ENCODE assay signal across 10 mouse cellular contexts in genomic region chr7:28954773-28955172, GRCm38 (mm10). TPM values are rescaled to one million over a fixed set of nuclear protein-coding genes. Genes with fewer than 3 reads are reported as not detected.
DNase-seq lines count a peak whose midpoint lies in the region; ATAC-seq and TF ChIP-seq lines count a peak whose summit lies in the region.
"Had no signal": no experiment of that assay in that cellular context is flagged by ENCODE, and none has a peak within 500 bp of the region (broad histone marks: within the 10 kb centered on the region; RNA-seq: fewer than 3 reads in every experiment).

No protein-coding gene starts in this region.

- peak overlapping the region; percentile 17; the same call in 1 of the 2 replicates for H3K4me2 ChIP-seq in heart, embryonic 15.5 days
- H3K4me2 ChIP-seq in lung, embryonic 16.5 days (ENCODE audit: low read depth, low read length), result no peak overlapping the region
- no peak overlapping the region for H3K4me2 ChIP-seq in intestine, postnatal 0 days (replicated peaks; ENCODE audit: low read depth)
- no peak overlapping the region for H3K4me2 ChIP-seq in stomach, embryonic 15.5 days

- no peak for DNase-seq in heart, adult 8-10 months (ENCODE audit: low spot score)
- DNase-seq in lung, adult 2 months, result no peak
- DNase-seq in spleen, postnatal 10 days (ENCODE audit: low spot score in 2 of 2), result no peak
- DNase-seq: cerebellum, postnatal 14 days; right cerebral cortex, postnatal 14 days had no signal

- H3K36me3 ChIP-seq in heart, embryonic 15.5 days, result 0 out of 2 replicates have a peak, but pooled peaks cover 3% of the 10 kb centered on the region
- 0 out of 2 replicates have a peak, but pooled peaks cover 2% of the 10 kb centered on the region for H3K36me3 ChIP-seq in lung, embryonic 16.5 days (ENCODE audit: control insufficient read depth, insufficient read depth, low read length)
- peaks cover 2% of the 10 kb centered on the region for H3K36me3 ChIP-seq in intestine, postnatal 0 days (ENCODE audit: control insufficient read depth, insufficient read depth)
- no peaks in the 10 kb centered on the region for H3K36me3 ChIP-seq in stomach, embryonic 15.5 days

- peak overlapping the region; percentile 97 for H3K27ac ChIP-seq in heart, embryonic 15.5 days
- H3K27ac ChIP-seq in lung, embryonic 16.5 days (ENCODE audit: low read length), result peak overlapping the region; percentile 78
- peak overlapping the region; percentile 41; the same call in 1 of the 2 replicates for H3K27ac ChIP-seq in intestine, postnatal 0 days (ENCODE audit: low read depth, low read length)
- H3K27ac ChIP-seq in stomach, embryonic 15.5 days, result peak overlapping the region; percentile 49

- no peak for ATAC-seq in heart, embryonic 15.5 days (replicated peaks; ENCODE audit: insufficient number of reproducible peaks, insufficient read depth, low FRiP score, low read depth)
- ATAC-seq in lung, embryonic 16.5 days (ENCODE audit: low read depth), result no peak
- ATAC-seq in intestine, postnatal 0 days, result no peak
- no peak for ATAC-seq in stomach, embryonic 15.5 days (ENCODE audit: insufficient read depth, low FRiP score, low read depth)
- ATAC-seq in erythroblast, adult 5-6 weeks (replicated peaks; ENCODE audit: low FRiP score, poor library complexity, severe bottlenecking), result no peak

- H3K27me3 ChIP-seq in heart, embryonic 15.5 days, result no peaks in the 10 kb centered on the region
- no peaks in the 10 kb centered on the region for H3K27me3 ChIP-seq in lung, embryonic 16.5 days (ENCODE audit: control insufficient read depth, insufficient read depth, low read depth, low read length)
- H3K27me3 ChIP-seq in intestine, postnatal 0 days (replicated peaks; ENCODE audit: control insufficient read depth, insufficient read depth, low read length), result no peaks in the 10 kb centered on the region
- H3K27me3 ChIP-seq in stomach, embryonic 15.5 days (replicated peaks), result no peaks in the 10 kb centered on the region

- TF ChIP-seq POLR2A in lung, adult 2 months (IDR thresholded peaks at IDR 0.05; ENCODE audit: borderline replicate concordance, extremely low read depth, low read depth, low read length), result no peak

- H3K9ac ChIP-seq in heart, embryonic 15.5 days, result 0 out of 2 replicates have a peak overlapping the region, but pooled peaks have one; percentile 5
- H3K9ac ChIP-seq in lung, embryonic 16.5 days (ENCODE audit: low read length), result no peak overlapping the region
- H3K9ac ChIP-seq in intestine, postnatal 0 days (ENCODE audit: low read depth, low read length), result no peak overlapping the region
- no peak overlapping the region for H3K9ac ChIP-seq in stomach, embryonic 15.5 days

- peaks cover 97% of the 10 kb centered on the region for H3K4me1 ChIP-seq in heart, embryonic 15.5 days (replicated peaks)
- H3K4me1 ChIP-seq in lung, embryonic 16.5 days (replicated peaks; ENCODE audit: control insufficient read depth, insufficient read depth, low read length), result peaks cover 92% of the 10 kb centered on the region
- peaks cover 54% of the 10 kb centered on the region for H3K4me1 ChIP-seq in lung, adult 2 months (ENCODE audit: control insufficient read depth, insufficient read depth, low read length)
- peaks cover 43% of the 10 kb centered on the region for H3K4me1 ChIP-seq in intestine, postnatal 0 days (replicated peaks; ENCODE audit: control insufficient read depth, insufficient read depth, low read length)
- peaks cover 66% of the 10 kb centered on the region for H3K4me1 ChIP-seq in stomach, embryonic 15.5 days

- no peaks in the 10 kb centered on the region for H3K9me3 ChIP-seq in heart, embryonic 15.5 days (replicated peaks)
- H3K9me3 ChIP-seq in lung, embryonic 16.5 days (ENCODE audit: control insufficient read depth, low read length), result no peaks in the 10 kb centered on the region
- H3K9me3 ChIP-seq in intestine, postnatal 0 days (ENCODE audit: control insufficient read depth), result no peaks in the 10 kb centered on the region
- no peaks in the 10 kb centered on the region for H3K9me3 ChIP-seq in stomach, embryonic 15.5 days

- H3K4me3 ChIP-seq in heart, embryonic 15.5 days, result no peak overlapping the region
- no peak overlapping the region for H3K4me3 ChIP-seq in lung, embryonic 16.5 days (ENCODE audit: low read length)
- no peak overlapping the region for H3K4me3 ChIP-seq in lung, adult 2 months (replicated peaks; ENCODE audit: extremely low read depth, low read depth, low read length)
- H3K4me3 ChIP-seq in intestine, postnatal 0 days (ENCODE audit: low read depth, low read length), result no peak overlapping the region
- H3K4me3 ChIP-seq in stomach, embryonic 15.5 days (replicated peaks), result no peak overlapping the region

- WGBS in heart, embryonic 15.5 days, result 77% methylated on average over 4 of the region's 4 CpGs
- WGBS in lung, embryonic 16.5 days, result 73% methylated on average over 4 of the region's 4 CpGs
- 41% methylated on average over 4 of the region's 4 CpGs for WGBS in lung, adult 2 months
- WGBS in intestine, postnatal 0 days, result 77% methylated on average over 4 of the region's 4 CpGs
- 78% methylated on average over 4 of the region's 4 CpGs for WGBS in stomach, embryonic 15.5 days

- no peak for TF ChIP-seq CTCF in lung, adult 2 months (IDR thresholded peaks at IDR 0.05; ENCODE audit: insufficient read depth, low read length)
- no peak for TF ChIP-seq CTCF in intestine, postnatal 0 days (IDR thresholded peaks at IDR 0.05; ENCODE audit: low read depth)

RNA-seq across cellular contexts. Expression of gene Actn4, which starts 7.4 kb away (rescaled TPM):
- 236 and 281 TPM in 2 replicates for polyA plus RNA-seq in heart, embryonic 15.5 days (2015; fragmentation: Nextera tagmentation; extraction: Ambion mirVana)
- 10 to 100 TPM; 57.8 to 82.0 (median 75.8) TPM for total RNA-seq in heart, adult 8-10 months (2022)
- 313 and 319 TPM in 2 replicates for polyA plus RNA-seq in lung, embryonic 16.5 days (2015; fragmentation: Nextera tagmentation; extraction: Ambion mirVana)
- polyA plus RNA-seq in lung, adult 2 months (2012; rRNA removed), result 314 and 324 TPM in 2 replicates
- polyA plus RNA-seq in intestine, postnatal 0 days (2015; fragmentation: Nextera tagmentation; extraction: Ambion mirVana), result 293 and 319 TPM in 2 replicates
- 319 and 341 TPM in 2 replicates for polyA plus RNA-seq in stomach, embryonic 15.5 days (2015; fragmentation: Nextera tagmentation; extraction: Ambion mirVana)
- total RNA-seq in erythroblast, adult 5-6 weeks (2015; ENCODE audit: low replicate concordance), result 42.0 and 55.3 TPM in 2 replicates
- 45.1 and 45.4 TPM in 2 replicates for total RNA-seq in erythroblast, adult 5-6 weeks (2017; ENCODE audit: low replicate concordance)

RNA-seq across cellular contexts. Expression of gene Eif3k, which starts 26.9 kb away (rescaled TPM):
- 239 and 261 TPM in 2 replicates for polyA plus RNA-seq in heart, embryonic 15.5 days (2015; fragmentation: Nextera tagmentation; extraction: Ambion mirVana)
- 100 to 1,000 TPM; 152 to 167 (median 158) TPM for total RNA-seq in heart, adult 8-10 months (2022)
- polyA plus RNA-seq in lung, embryonic 16.5 days (2015; fragmentation: Nextera tagmentation; extraction: Ambion mirVana), result 366 and 367 TPM in 2 replicates
- 175 and 234 TPM in 2 replicates for polyA plus RNA-seq in lung, adult 2 months (2012; rRNA removed)
- polyA plus RNA-seq in intestine, postnatal 0 days (2015; fragmentation: Nextera tagmentation; extraction: Ambion mirVana), result 282 and 286 TPM in 2 replicates
- polyA plus RNA-seq in stomach, embryonic 15.5 days (2015; fragmentation: Nextera tagmentation; extraction: Ambion mirVana), result 370 and 373 TPM in 2 replicates
- total RNA-seq in erythroblast, adult 5-6 weeks (2015; ENCODE audit: low replicate concordance), result 50.7 and 81.1 TPM in 2 replicates
- 115 and 133 TPM in 2 replicates for total RNA-seq in erythroblast, adult 5-6 weeks (2017; ENCODE audit: low replicate concordance)

RNA-seq across cellular contexts. Expression of gene Map4k1, which starts 27.1 kb away (rescaled TPM):
- 2.8 and 7.6 TPM in 2 replicates for polyA plus RNA-seq in heart, embryonic 15.5 days (2015; fragmentation: Nextera tagmentation; extraction: Ambion mirVana)
- total RNA-seq in heart, adult 8-10 months (2022), result 1 to 10 TPM in 1 of 4 experiments, under 1 TPM in 3; 0.50 to 1.1 (median 0.74) TPM
- polyA plus RNA-seq in lung, embryonic 16.5 days (2015; fragmentation: Nextera tagmentation; extraction: Ambion mirVana), result 8.9 and 10.7 TPM in 2 replicates
- polyA plus RNA-seq in lung, adult 2 months (2012; rRNA removed), result 16.7 and 17.0 TPM in 2 replicates
- polyA plus RNA-seq in intestine, postnatal 0 days (2015; fragmentation: Nextera tagmentation; extraction: Ambion mirVana), result 1.5 and 1.6 TPM in 2 replicates
- 7.8 and 9.3 TPM in 2 replicates for polyA plus RNA-seq in stomach, embryonic 15.5 days (2015; fragmentation: Nextera tagmentation; extraction: Ambion mirVana)
- total RNA-seq in erythroblast, adult 5-6 weeks (2015; ENCODE audit: low replicate concordance), result 5.6 and 6.7 TPM in 2 replicates
- 11.3 and 11.8 TPM in 2 replicates for total RNA-seq in erythroblast, adult 5-6 weeks (2017; ENCODE audit: low replicate concordance)

Comparison
In these comparisons a context has a peak if more than half of its experiments do, and no peak if none do; other contexts are left out.
1. H3K27ac ChIP-seq: peak in every context shown above with its lines; median percentile 97 in heart, embryonic 15.5 days; 78 in lung, embryonic 16.5 days; 49 in stomach, embryonic 15.5 days; 41 in intestine, postnatal 0 days.